Mouse (Mus musculus): ENCODE measurements around the gene Oaz2. TPM values are rescaled to one million over a fixed set of nuclear protein-coding genes. Genes with fewer than 3 reads are reported as not detected.
A peak's percentile ranks its signal among the peaks of the same experiment; 100 is the strongest.

Gene Oaz2
- polyA plus RNA-seq, 1 experiment = 31.8 TPM

DNA sequence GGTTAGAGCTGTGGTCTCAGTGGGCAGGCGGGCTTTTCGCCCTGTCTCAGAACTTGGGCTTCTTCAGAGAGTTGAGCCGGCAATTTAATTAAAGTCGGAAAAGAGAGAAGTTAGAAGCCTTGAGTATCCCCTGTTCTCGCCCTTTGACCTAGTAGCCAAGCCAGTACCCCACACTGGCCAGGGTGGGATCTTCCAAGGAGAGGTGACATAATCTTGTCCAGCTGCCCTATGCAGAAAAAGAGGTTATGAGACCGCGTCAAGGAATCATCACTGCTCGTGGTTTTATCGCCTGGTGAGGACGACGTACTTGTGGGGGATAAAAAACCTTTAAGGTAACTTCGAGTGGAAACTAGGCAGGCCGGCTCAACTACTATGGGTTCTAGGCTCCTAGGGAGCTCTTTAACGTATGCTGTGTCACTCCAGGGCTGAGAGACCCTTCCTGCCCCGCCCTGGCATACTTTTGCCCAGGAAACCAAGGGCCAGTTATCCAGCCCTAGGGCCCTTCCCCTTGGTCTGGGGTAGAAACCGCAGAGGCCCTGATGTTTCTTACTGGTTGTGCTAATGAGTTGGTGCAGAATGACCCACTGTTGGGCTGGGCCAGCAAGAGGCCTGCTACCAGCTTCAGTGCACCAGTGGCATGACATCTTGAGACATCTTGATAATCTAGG lies 36.3 kb upstream of the Oaz2 start:
- peaks cover 18% of the 10 kb centered on the region for H3K27me3 ChIP-seq (replicated peaks)
- peak overlapping the region; percentile 92 for H3K4me3 ChIP-seq (replicated peaks)
- TF ChIP-seq FLI1 (IDR thresholded peaks at IDR 0.05; ENCODE audit: low read length) (peak; percentile 76; the same call in 1 of the 2 replicates), GATA1 (IDR thresholded peaks at IDR 0.05; ENCODE audit: borderline replicate concordance, low read length) (no peak)
- H3K36me3 ChIP-seq (replicated peaks; ENCODE audit: low read length) = peaks cover 30% of the 10 kb centered on the region
- peaks cover 58% of the 10 kb centered on the region for H3K4me1 ChIP-seq
- H3K9me3 ChIP-seq = no peaks in the 10 kb centered on the region

GRCm38 (mm10) chr9:65635766-65636165 lies 32.0 kb upstream of the Oaz2 start:
- H3K27me3 ChIP-seq (replicated peaks) = no peaks in the 10 kb centered on the region
- TF ChIP-seq GATA1 (IDR thresholded peaks at IDR 0.05; ENCODE audit: borderline replicate concordance, low read length) (no peak), FLI1 (IDR thresholded peaks at IDR 0.05; ENCODE audit: low read length) (no peak)
- H3K36me3 ChIP-seq (replicated peaks; ENCODE audit: low read length) = peaks cover 64% of the 10 kb centered on the region
- H3K4me3 ChIP-seq (replicated peaks) = no peak overlapping the region
- H3K4me1 ChIP-seq = peaks cover 90% of the 10 kb centered on the region
- H3K9me3 ChIP-seq = no peaks in the 10 kb centered on the region

GRCm38 (mm10) chr9:65636926-65637325 lies 30.9 kb upstream of the Oaz2 start:
- H3K4me1 ChIP-seq = peaks cover 98% of the 10 kb centered on the region
- no peaks in the 10 kb centered on the region for H3K9me3 ChIP-seq
- H3K4me3 ChIP-seq (replicated peaks) = peak overlapping the region; percentile 47
- TF ChIP-seq GATA1 (IDR thresholded peaks at IDR 0.05; ENCODE audit: borderline replicate concordance, low read length) (no peak), FLI1 (IDR thresholded peaks at IDR 0.05; ENCODE audit: low read length) (no peak)
- H3K27me3 ChIP-seq (replicated peaks) = no peaks in the 10 kb centered on the region
- peaks cover 72% of the 10 kb centered on the region for H3K36me3 ChIP-seq (replicated peaks; ENCODE audit: low read length)

- Histone ChIP-seq H3K4me1 (peaks cover 98% of the 10 kb centered on the region), H3K4me3 (replicated peaks) (peak overlapping the region; percentile 78), H3K36me3 (replicated peaks; ENCODE audit: low read length) (peaks cover 77% of the 10 kb centered on the region), H3K9me3 (no peaks in the 10 kb centered on the region), H3K27me3 (replicated peaks) (no peaks in the 10 kb centered on the region)
- no peak for TF ChIP-seq FLI1 (IDR thresholded peaks at IDR 0.05; ENCODE audit: low read length)
- no peak for TF ChIP-seq GATA1 (IDR thresholded peaks at IDR 0.05; ENCODE audit: borderline replicate concordance, low read length)
Measured at GRCm38 (mm10) chr9:65639065-65639464, 28.7 kb upstream of the Oaz2 start.

DNA sequence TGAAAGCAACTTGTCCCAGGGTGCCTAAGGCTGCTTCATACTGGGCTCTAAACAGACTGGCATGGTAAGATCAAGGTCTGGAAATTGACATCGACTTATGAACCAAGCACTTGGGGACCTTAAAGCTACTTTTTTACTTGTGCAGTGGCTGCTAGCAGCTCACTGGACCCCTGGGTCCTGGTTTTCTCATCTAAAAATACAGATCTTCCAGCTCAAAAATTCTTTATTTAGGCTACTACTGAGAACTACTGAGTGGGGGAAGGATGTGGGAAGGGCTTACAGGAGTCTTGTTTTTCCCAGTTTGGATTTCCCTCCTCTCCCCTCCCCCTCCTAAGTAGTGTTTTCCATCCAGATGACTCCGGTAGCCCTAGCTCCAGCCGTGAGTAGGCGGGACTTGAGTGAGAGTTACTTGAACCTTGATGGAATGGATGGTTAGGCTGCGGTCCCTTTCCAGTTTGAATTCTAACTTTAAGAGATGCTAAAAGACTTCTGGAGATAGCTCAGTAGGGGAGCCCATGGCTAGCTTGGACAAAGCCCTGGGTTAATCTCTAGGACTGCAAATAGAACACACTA lies 26.9 kb upstream of the Oaz2 start:
- Histone ChIP-seq H3K4me1 (peaks cover 98% of the 10 kb centered on the region), H3K9me3 (no peaks in the 10 kb centered on the region), H3K36me3 (replicated peaks; ENCODE audit: low read length) (peaks cover 76% of the 10 kb centered on the region), H3K4me3 (replicated peaks) (peak overlapping the region; percentile 70), H3K27me3 (replicated peaks) (no peaks in the 10 kb centered on the region)
- TF ChIP-seq FLI1 (IDR thresholded peaks at IDR 0.05; ENCODE audit: low read length) (no peak), GATA1 (IDR thresholded peaks at IDR 0.05; ENCODE audit: borderline replicate concordance, low read length) (no peak)

- H3K4me3 ChIP-seq (replicated peaks) = no peak overlapping the region
- peaks cover 98% of the 10 kb centered on the region for H3K4me1 ChIP-seq
- H3K36me3 ChIP-seq (replicated peaks; ENCODE audit: low read length) = peaks cover 75% of the 10 kb centered on the region
- H3K9me3 ChIP-seq = no peaks in the 10 kb centered on the region
- H3K27me3 ChIP-seq (replicated peaks) = no peaks in the 10 kb centered on the region
- TF ChIP-seq GATA1 (IDR thresholded peaks at IDR 0.05; ENCODE audit: borderline replicate concordance, low read length) = no peak
- no peak for TF ChIP-seq FLI1 (IDR thresholded peaks at IDR 0.05; ENCODE audit: low read length)
Measured at GRCm38 (mm10) chr9:65641446-65642052, 26.3 kb upstream of the Oaz2 start.

DNA sequence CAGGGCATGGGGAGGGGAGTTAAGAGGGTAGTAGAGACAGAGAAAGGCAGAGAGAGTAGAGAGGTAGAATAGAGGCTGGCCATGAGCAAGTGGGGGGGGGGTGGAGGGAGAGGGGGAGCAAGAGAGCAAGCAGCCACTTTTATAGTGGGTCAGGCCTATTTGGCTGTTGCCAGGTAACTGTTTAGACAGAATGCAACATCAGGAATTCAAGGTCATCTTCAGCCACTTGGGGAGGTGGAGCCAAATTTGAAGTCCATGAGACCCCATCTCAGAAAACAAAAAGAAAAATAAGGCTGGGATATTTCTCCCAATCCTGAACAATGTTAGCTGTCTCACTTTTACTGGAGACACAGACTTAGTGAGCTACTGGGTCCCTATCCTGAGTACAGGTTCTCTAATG lies 25.3 kb upstream of the Oaz2 start:
- Histone ChIP-seq H3K9me3 (no peaks in the 10 kb centered on the region), H3K4me1 (peaks cover 98% of the 10 kb centered on the region), H3K36me3 (replicated peaks; ENCODE audit: low read length) (peaks cover 81% of the 10 kb centered on the region), H3K27me3 (replicated peaks) (no peaks in the 10 kb centered on the region), H3K4me3 (replicated peaks) (no peak overlapping the region)
- no peak for TF ChIP-seq GATA1 (IDR thresholded peaks at IDR 0.05; ENCODE audit: borderline replicate concordance, low read length)
- TF ChIP-seq FLI1 (IDR thresholded peaks at IDR 0.05; ENCODE audit: low read length) = no peak

DNA sequence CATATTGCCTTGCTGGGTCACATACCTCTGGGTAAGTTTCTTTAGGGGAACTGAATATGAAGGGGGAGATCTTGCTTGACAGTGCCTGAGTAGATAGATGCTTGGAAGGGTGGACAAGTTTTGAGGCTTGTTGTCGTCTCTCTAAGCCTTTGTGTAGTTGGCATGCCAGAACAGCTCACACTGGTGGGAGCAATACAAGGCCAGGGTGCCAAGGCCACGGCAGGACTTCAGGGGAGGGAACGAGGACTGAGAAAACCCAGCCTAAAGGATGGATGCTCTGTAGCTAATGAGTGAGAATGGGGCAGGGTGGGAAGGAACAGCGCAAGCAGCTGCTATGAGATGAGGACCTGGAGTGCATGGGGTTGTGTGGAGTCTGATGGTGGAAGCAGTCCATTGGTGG lies 22.8 kb upstream of the Oaz2 start:
- TF ChIP-seq GATA1 (IDR thresholded peaks at IDR 0.05; ENCODE audit: borderline replicate concordance, low read length) (no peak), FLI1 (IDR thresholded peaks at IDR 0.05; ENCODE audit: low read length) (no peak)
- no peaks in the 10 kb centered on the region for H3K9me3 ChIP-seq
- peak overlapping the region; percentile 86 for H3K4me3 ChIP-seq (replicated peaks)
- no peaks in the 10 kb centered on the region for H3K27me3 ChIP-seq (replicated peaks)
- peaks cover 98% of the 10 kb centered on the region for H3K4me1 ChIP-seq
- peaks cover 83% of the 10 kb centered on the region for H3K36me3 ChIP-seq (replicated peaks; ENCODE audit: low read length)

- Histone ChIP-seq H3K4me1 (peaks cover 98% of the 10 kb centered on the region), H3K9me3 (no peaks in the 10 kb centered on the region), H3K36me3 (replicated peaks; ENCODE audit: low read length) (peaks cover 84% of the 10 kb centered on the region), H3K4me3 (replicated peaks) (peak overlapping the region; percentile 86), H3K27me3 (replicated peaks) (no peaks in the 10 kb centered on the region)
- TF ChIP-seq FLI1 (IDR thresholded peaks at IDR 0.05; ENCODE audit: low read length) (no peak), GATA1 (IDR thresholded peaks at IDR 0.05; ENCODE audit: borderline replicate concordance, low read length) (no peak)
Measured at GRCm38 (mm10) chr9:65645984-65646383, 21.8 kb upstream of the Oaz2 start.

DNA sequence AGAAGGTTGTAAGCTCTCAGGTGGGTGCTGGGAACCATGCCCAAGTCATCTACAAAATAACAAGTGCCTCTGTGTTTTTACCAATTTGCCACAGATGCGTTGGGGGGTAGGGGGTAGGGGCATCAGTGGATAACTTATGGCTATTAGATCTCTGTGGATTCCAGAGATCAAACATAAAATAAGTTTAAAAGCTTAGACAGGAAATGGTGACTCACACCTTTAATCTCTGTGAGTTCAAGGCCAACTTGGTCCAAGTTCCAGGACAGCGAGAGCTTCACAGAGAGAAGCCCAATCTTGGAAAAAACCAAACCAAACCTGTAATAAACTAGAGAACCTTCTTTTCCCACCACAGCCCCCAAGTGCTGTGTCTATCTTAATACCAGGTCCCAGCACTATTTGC lies 21.0 kb upstream of the Oaz2 start:
- TF ChIP-seq FLI1 (IDR thresholded peaks at IDR 0.05; ENCODE audit: low read length) (no peak), GATA1 (IDR thresholded peaks at IDR 0.05; ENCODE audit: borderline replicate concordance, low read length) (no peak)
- Histone ChIP-seq H3K9me3 (no peaks in the 10 kb centered on the region), H3K4me3 (replicated peaks) (no peak overlapping the region), H3K27me3 (replicated peaks) (no peaks in the 10 kb centered on the region), H3K4me1 (peaks cover 97% of the 10 kb centered on the region), H3K36me3 (replicated peaks; ENCODE audit: low read length) (peaks cover 85% of the 10 kb centered on the region)

All from megakaryocyte, embryonic 14.5 days (primary cell).